Comparison of ENCODE assay signal across 15 mouse cellular contexts in the genomic region with DNA sequence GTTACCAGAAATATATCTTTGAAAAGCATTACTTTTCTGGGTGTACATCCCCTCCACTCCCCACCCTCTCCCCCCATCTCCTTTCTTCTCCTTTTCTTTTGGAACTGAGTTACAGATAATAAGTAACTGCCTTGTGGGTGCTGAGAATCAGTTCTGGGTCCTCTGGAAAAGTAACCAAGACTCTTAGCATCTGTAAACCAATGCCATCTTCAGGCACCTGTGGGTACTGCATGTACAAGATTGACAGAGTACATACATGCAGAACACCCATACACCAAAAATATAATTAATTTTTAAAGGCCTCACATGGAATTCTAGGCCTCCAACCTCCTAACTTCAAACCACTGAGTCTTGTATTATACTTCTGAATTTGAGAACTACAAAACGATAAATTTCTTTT.
"Had no signal": no experiment of that assay in that cellular context is flagged by ENCODE, and none has a peak within 500 bp of the region (broad histone marks: within the 10 kb centered on the region; RNA-seq: fewer than 3 reads in every experiment).

No protein-coding gene starts in this region.

- DNase-seq: kidney, adult 9 months; kidney, postnatal 10 days; kidney, postnatal 4 days; left cerebral cortex, postnatal 4 days; lung, adult 2 months; lung, postnatal 36 days; retina, postnatal 1 day; right cerebral cortex, postnatal 14 days had no signal

- H3K27me3 ChIP-seq: limb, embryonic 13.5 days; liver, embryonic 15.5 days; midbrain, embryonic 15.5 days; neural tube, embryonic 12.5 days had no signal

- ATAC-seq: lung, postnatal 0 days; midbrain, embryonic 15.5 days had no signal

- H3K4me3 ChIP-seq: layer of hippocampus, adult 2 months; limb, embryonic 13.5 days; liver, embryonic 15.5 days; midbrain, embryonic 10.5 days; midbrain, embryonic 15.5 days; neural tube, embryonic 12.5 days had no signal

- H3K27ac ChIP-seq: layer of hippocampus, adult 2 months; limb, embryonic 13.5 days; liver, embryonic 15.5 days; midbrain, embryonic 10.5 days; midbrain, embryonic 15.5 days; neural tube, embryonic 12.5 days had no signal

- H3K4me2 ChIP-seq: limb, embryonic 13.5 days; liver, embryonic 15.5 days; midbrain, embryonic 15.5 days; neural tube, embryonic 12.5 days had no signal

- H3K9me3 ChIP-seq: limb, embryonic 13.5 days; liver, embryonic 15.5 days; midbrain, embryonic 10.5 days; midbrain, embryonic 15.5 days; neural tube, embryonic 12.5 days had no signal

- H3K4me1 ChIP-seq: limb, embryonic 13.5 days; liver, embryonic 15.5 days; midbrain, embryonic 10.5 days; midbrain, embryonic 15.5 days; neural tube, embryonic 12.5 days had no signal

- H3K36me3 ChIP-seq: limb, embryonic 13.5 days; liver, embryonic 15.5 days; midbrain, embryonic 10.5 days; midbrain, embryonic 15.5 days; neural tube, embryonic 12.5 days had no signal

- H3K9ac ChIP-seq: limb, embryonic 13.5 days; liver, embryonic 15.5 days; midbrain, embryonic 15.5 days; neural tube, embryonic 12.5 days had no signal
